Mouse (Mus musculus) spleen, embryonic (tissue): Measurements from ENCODE around the gene Gstm7.
"Not testable (repeated sequence)": the region's sequence is repeated elsewhere in the genome, so short reads cannot be mapped to it uniquely, and the experiment has no call there.

Experiments
- CTCF ChIA-PET: fragments of 350-600 bp; sonication (Branson Sonifier 250); formaldehyde crosslinking; loops from one replicate; lab custom pipeline; 2022; lab: Charles Lee

Gene Gstm7

GRCm38 (mm10) chr3:107935888-107936287 lies 4.3 kb upstream of the Gstm7 start:
- CTCF ChIA-PET, result interaction anchor here (0.6 kb wide), 1 partner anchor 55 kb away, joined by 3 read pairs; no protein-coding TSS in a partner anchor

GRCm38 (mm10) chr3:107935268-107935667 lies 3.7 kb upstream of the Gstm7 start:
- CTCF ChIA-PET, result interaction anchor here (0.6 kb wide), 1 partner anchor 55 kb away, joined by 3 read pairs; no protein-coding TSS in a partner anchor

- CTCF ChIA-PET, result no interaction called here
These were observed 511 bp upstream of the Gstm7 start for GRCm38 (mm10) chr3:107932128-107932527.

GRCm38 (mm10) chr3:107931134-107931533 lies 483 bp downstream of the Gstm7 start:
- CTCF ChIA-PET, result no interaction called here

GRCm38 (mm10) chr3:107929731-107930130 lies 1.9 kb downstream of the Gstm7 start:
- CTCF ChIA-PET, result no interaction called here

- CTCF ChIA-PET, result no interaction called here
These were observed 2.4 kb downstream of the Gstm7 start for GRCm38 (mm10) chr3:107929243-107929642.

- CTCF ChIA-PET, result no interaction called here
These were observed 2.9 kb downstream of the Gstm7 start for GRCm38 (mm10) chr3:107928691-107929090.

- CTCF ChIA-PET, result no interaction called here
These were observed 3.8 kb downstream of the Gstm7 start for GRCm38 (mm10) chr3:107927841-107928240.

GRCm38 (mm10) chr3:107925335-107925734 lies 6.3 kb downstream of the Gstm7 start:
- CTCF ChIA-PET, result no interaction called here

GRCm38 (mm10) chr3:107920348-107920747 lies 11.3 kb downstream of the Gstm7 start:
- CTCF ChIA-PET, result no interaction called here

GRCm38 (mm10) chr3:107917783-107918408 lies 13.7 kb downstream of the Gstm7 start:
- CTCF ChIA-PET, result interaction anchor here (1.0 kb wide), 1 partner anchor 20 kb away, joined by 3 read pairs; no protein-coding TSS in a partner anchor

- CTCF ChIA-PET, result interaction anchor here (1.0 kb wide), 1 partner anchor 19 kb away, joined by 3 read pairs; no protein-coding TSS in a partner anchor
These were observed 14.5 kb downstream of the Gstm7 start for GRCm38 (mm10) chr3:107917097-107917496.

GRCm38 (mm10) chr3:107916674-107917073 lies 14.9 kb downstream of the Gstm7 start:
- CTCF ChIA-PET, result no interaction called here

- CTCF ChIA-PET, result no interaction called here
These were observed 25.7 kb downstream of the Gstm7 start for GRCm38 (mm10) chr3:107905942-107906341.

- CTCF ChIA-PET, result interaction anchor here (0.6 kb wide), 1 partner anchor 35 kb away, joined by 5 read pairs; no protein-coding TSS in a partner anchor
These were observed 30.5 kb downstream of the Gstm7 start for GRCm38 (mm10) chr3:107900955-107901673.

GRCm38 (mm10) chr3:107898691-107899090 lies 32.9 kb downstream of the Gstm7 start:
- CTCF ChIA-PET, result no interaction called here

- CTCF ChIA-PET, result no interaction called here
These were observed 35.7 kb downstream of the Gstm7 start, which contains the start of gene Gstm5 for GRCm38 (mm10) chr3:107895720-107896569. Gene Gstm5 (plus strand): TSS chr3:107895821.

- CTCF ChIA-PET, result no interaction called here
These were observed 36.4 kb downstream of the Gstm7 start for GRCm38 (mm10) chr3:107895194-107895719.

GRCm38 (mm10) chr3:107889236-107889635 lies 42.4 kb downstream of the Gstm7 start:
- CTCF ChIA-PET, result not testable (repeated sequence)

- CTCF ChIA-PET, result no interaction called here
These were observed 43.7 kb downstream of the Gstm7 start for GRCm38 (mm10) chr3:107887674-107888495.
